Mouse (Mus musculus) kidney, adult 2 months (tissue): Measurements from ENCODE around the gene Txndc9. TPM values are rescaled to one million over a fixed set of nuclear protein-coding genes. Genes with fewer than 3 reads are reported as not detected.

Source experiments
- DNase-seq: peaks from one replicate; pipeline ENCODE4 v3.0.0; 2021
- H3K27ac ChIP-seq: fragments of 200-500 bp; 2 replicates; pipeline ENCODE4 v1.5.1; 2012; ENCODE audit warnings: low read depth, low read length, control low read depth, inconsistent platforms; ENCODE audit not compliant: insufficient read depth
- H3K27me3 ChIP-seq: fragments of 200-500 bp; replicated peaks from 2 replicates; pipeline ENCODE4 v1.6.1; 2012; ENCODE audit warnings: mild to moderate bottlenecking, moderate library complexity, low read length, inconsistent platforms; ENCODE audit not compliant: control insufficient read depth, insufficient read depth
- H3K36me3 ChIP-seq: fragments of 200-500 bp; 2 replicates; pipeline ENCODE4 v1.6.1; 2012; ENCODE audit warnings: mild to moderate bottlenecking, moderate library complexity, low read length, inconsistent platforms; ENCODE audit not compliant: control insufficient read depth, insufficient read depth
- H3K4me1 ChIP-seq: fragments of 200-500 bp; 2 replicates; pipeline ENCODE4 v1.6.1; 2011; ENCODE audit warnings: low read length; ENCODE audit not compliant: control insufficient read depth, insufficient read depth
- H3K4me3 ChIP-seq: fragments of 200-500 bp; 2 replicates; pipeline ENCODE4 v1.5.1; 2011; ENCODE audit warnings: mild to moderate bottlenecking, low read depth, low read length, control low read depth; ENCODE audit not compliant: insufficient read depth
- CTCF ChIP-seq: fragments of 200-500 bp; conservative IDR thresholded peaks from 2 replicates; pipeline ENCODE4 v1.5.1; 2011; ENCODE audit warnings: low read depth, mild to moderate bottlenecking, control low read depth, low read length, moderate library complexity, mixed read lengths; ENCODE audit not compliant: insufficient read depth, insufficient read length
- POLR2A ChIP-seq: fragments of 200-500 bp; IDR thresholded peaks from one replicate; pipeline ENCODE4 v1.6.1; 2011; ENCODE audit warnings: low read depth, low read length, control low read depth
- WGBS: fragments of 180-500 bp; shearing (Covaris S2); methylation state at CpG from one replicate; pipeline ENCODE4 v1.1.7; 2018; 5-methylcytosine and 5-hydroxymethylcytosine counted together
- polyA plus RNA-seq: library from polyadenylated mRNA; depleted of rRNA; stranded (reverse); fragments of >200 nt; gene quantifications from 2 replicates; pipeline ENCODE4 v1.2.3, GENCODE M21; 2012; rRNA removed

Txndc9 gene
- polyA plus RNA-seq, 1 experiment = 13.1 TPM

DNA sequence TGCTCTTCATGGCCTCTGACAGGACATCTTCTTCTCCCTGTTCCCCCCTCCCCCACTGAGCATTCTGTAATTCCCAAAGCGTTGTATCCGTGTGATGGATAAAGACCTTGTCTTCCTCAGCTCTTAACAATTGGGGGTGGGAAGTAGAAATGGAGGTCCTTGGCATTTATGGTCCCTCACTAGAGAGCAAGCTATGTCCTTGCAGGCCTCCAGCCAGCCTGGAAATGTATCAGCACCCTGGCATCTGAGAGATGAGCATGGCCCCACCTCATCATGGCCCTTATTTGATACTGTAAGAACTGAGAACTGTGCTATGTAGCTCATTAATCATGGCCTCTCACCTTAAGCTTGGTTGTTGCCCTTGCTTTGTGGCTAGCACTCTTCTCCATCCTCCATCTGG is 42.4 kb downstream of the Txndc9 start:
- no peak overlapping the region for H3K27ac ChIP-seq
- no peaks in the 10 kb centered on the region for H3K27me3 ChIP-seq
- no peaks in the 10 kb centered on the region for H3K4me1 ChIP-seq
- no peak for TF ChIP-seq CTCF
- no peak for TF ChIP-seq POLR2A
- no peaks in the 10 kb centered on the region for H3K36me3 ChIP-seq
- no peak for DNase-seq
- WGBS = 98% methylated on average over 2 of the region's 2 CpGs
- no peak overlapping the region for H3K4me3 ChIP-seq

DNA sequence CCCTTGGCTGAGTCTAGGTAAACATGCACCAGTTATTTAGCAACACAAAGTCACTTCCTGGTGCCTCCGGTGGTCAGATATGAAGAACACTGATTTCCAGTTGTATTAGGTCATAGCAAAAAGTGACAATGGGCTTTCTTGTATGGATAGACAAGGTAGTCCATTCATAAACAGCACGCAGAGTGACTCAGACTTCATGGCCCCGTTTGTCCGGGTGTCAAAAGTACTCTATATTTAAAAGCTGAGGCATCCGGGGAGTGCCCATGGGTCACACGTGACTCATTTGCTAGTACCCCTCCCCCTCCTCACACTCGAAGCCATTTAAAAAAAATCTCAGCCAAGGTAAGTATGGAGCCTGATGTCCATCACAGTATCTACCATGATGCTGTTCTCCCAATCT is 42.9 kb downstream of the Txndc9 start:
- TF ChIP-seq CTCF = no peak
- no peak for TF ChIP-seq POLR2A
- 79% methylated on average over 7 of the region's 7 CpGs for WGBS
- Histone ChIP-seq H3K4me1 (no peaks in the 10 kb centered on the region), H3K27ac (no peak overlapping the region), H3K27me3 (no peaks in the 10 kb centered on the region), H3K36me3 (no peaks in the 10 kb centered on the region), H3K4me3 (no peak overlapping the region)
- DNase-seq = no peak

DNA sequence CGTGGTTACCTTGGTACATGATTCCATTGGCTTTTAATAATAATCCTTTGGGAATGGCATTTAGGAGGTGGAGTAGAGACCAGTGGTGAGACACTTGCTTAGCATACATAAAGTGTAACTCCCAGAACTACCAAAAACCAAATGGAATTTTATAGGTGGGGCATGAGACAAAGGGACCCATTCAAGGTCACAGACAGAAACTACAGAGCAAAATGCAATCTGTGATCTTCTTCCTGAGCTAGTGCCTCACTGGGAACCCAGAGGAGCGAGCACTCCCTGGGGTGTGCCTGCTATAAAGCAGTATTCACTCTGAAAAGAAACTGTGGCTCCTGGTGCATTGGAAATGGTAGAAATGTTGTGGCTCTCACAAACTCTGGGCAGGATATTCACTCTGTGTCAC is 48.8 kb downstream of the Txndc9 start:
- TF ChIP-seq POLR2A (no peak), CTCF (no peak)
- Histone ChIP-seq H3K4me1 (no peaks in the 10 kb centered on the region), H3K4me3 (no peak overlapping the region), H3K36me3 (no peaks in the 10 kb centered on the region), H3K27me3 (no peaks in the 10 kb centered on the region), H3K27ac (no peak overlapping the region)
- no peak for DNase-seq
- WGBS = 92% methylated on average over 2 of the region's 2 CpGs

Other genes with a start within 250 kb of the Txndc9 start
- 0.71 and 0.72 TPM in 2 replicates for gene Tsga10, start 131.5 kb downstream of the Txndc9 start, polyA plus RNA-seq
- 3.7 and 4.4 TPM in 2 replicates for gene Lipt1, start 126.2 kb downstream of the Txndc9 start, polyA plus RNA-seq
- gene Mitd1, start 107.5 kb downstream of the Txndc9 start, polyA plus RNA-seq = 3.9 and 6.2 TPM in 2 replicates
- 67.7 and 97.4 TPM in 2 replicates for gene Mrpl30, start 107.4 kb downstream of the Txndc9 start, polyA plus RNA-seq
- not detected in 2 replicates for gene Lyg2, start 81.4 kb downstream of the Txndc9 start, polyA plus RNA-seq
- gene Lyg1, start 40.1 kb downstream of the Txndc9 start, polyA plus RNA-seq = not detected in 2 replicates
- 7.1 TPM in 2 replicates for gene Eif5b, start 117 bp upstream of the Txndc9 start, polyA plus RNA-seq
- 7.7 and 8.4 TPM in 2 replicates for gene Rev1, start 131.9 kb upstream of the Txndc9 start, polyA plus RNA-seq